Mouse (Mus musculus) brain, embryonic 14.5 days (tissue): Measurements from ENCODE around the gene Gna14.

Experiments
- CTCF ChIP-seq: fragments of 200-500 bp; IDR thresholded peaks from 2 replicates; pipeline ENCODE4 v1.5.1; 2012; ENCODE audit warnings: inconsistent platforms, mild to moderate bottlenecking, moderate library complexity, borderline replicate concordance; ENCODE audit not compliant: insufficient read depth, insufficient read length; ENCODE audit errors: extremely low read depth
- POLR2A ChIP-seq: fragments of 200-500 bp; IDR thresholded peaks from 2 replicates; pipeline ENCODE4 v1.6.1; 2012; ENCODE audit warnings: mild to moderate bottlenecking, inconsistent platforms, borderline replicate concordance; ENCODE audit not compliant: poor library complexity, insufficient read depth, insufficient read length, severe bottlenecking; ENCODE audit errors: extremely low read depth

- TF ChIP-seq CTCF: no peak
- no peak for TF ChIP-seq POLR2A
Measured at GRCm38 (mm10) chr19:16411302-16411701, 24.3 kb upstream of the Gna14 start.
